ENCODE assay signal across 11 mouse cellular contexts in the genomic region with DNA sequence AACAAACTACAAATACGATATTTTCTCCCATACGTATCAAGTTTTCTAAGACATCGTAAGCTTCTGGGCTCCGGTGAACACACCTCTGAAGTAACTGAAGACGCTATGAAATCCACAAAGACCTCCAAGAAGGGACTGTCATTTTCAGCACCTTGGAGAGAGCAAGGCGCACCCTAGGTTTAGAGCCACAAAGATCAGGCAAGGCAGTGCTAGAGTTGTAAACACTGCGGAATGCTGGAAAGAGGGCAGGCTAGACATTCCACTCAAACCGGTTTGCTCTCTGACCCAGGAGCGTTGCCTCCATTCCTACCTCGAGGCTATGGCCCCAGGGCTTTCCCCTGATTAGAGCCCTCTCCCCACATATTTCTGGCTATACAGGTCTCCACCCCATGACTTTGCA. TPM values are rescaled to one million over a fixed set of nuclear protein-coding genes. Genes with fewer than 3 reads are reported as not detected.
DNase-seq lines count a peak whose midpoint lies in the region; ATAC-seq lines count a peak whose summit lies in the region.
"Had no signal": no experiment of that assay in that cellular context is flagged by ENCODE, and none has a peak within 500 bp of the region (broad histone marks: within the 10 kb centered on the region; RNA-seq: fewer than 3 reads in every experiment).

No protein-coding gene starts in this region.

- H3K4me1 ChIP-seq in forebrain, embryonic 14.5 days (ENCODE audit: control insufficient read depth, insufficient read depth, low read length) = no peaks in the 10 kb centered on the region
- no peaks in the 10 kb centered on the region for H3K4me1 ChIP-seq in forebrain, embryonic 12.5 days

- H3K4me3 ChIP-seq in forebrain, embryonic 14.5 days (ENCODE audit: low read depth, low read length) = no peak overlapping the region
- no peak overlapping the region for H3K4me3 ChIP-seq in forebrain, embryonic 12.5 days (replicated peaks)

- WGBS in forebrain, embryonic 14.5 days = 32% methylated on average over 10 of the region's 10 CpGs
- 40% methylated on average over 10 of the region's 10 CpGs for WGBS in forebrain, embryonic 12.5 days

- H3K4me2 ChIP-seq in forebrain, embryonic 14.5 days (ENCODE audit: low read length) = no peak overlapping the region
- no peak overlapping the region for H3K4me2 ChIP-seq in forebrain, embryonic 12.5 days

- no peaks in the 10 kb centered on the region for H3K9me3 ChIP-seq in forebrain, embryonic 14.5 days (replicated peaks; ENCODE audit: control insufficient read depth, low read length)
- H3K9me3 ChIP-seq in forebrain, embryonic 12.5 days = no peaks in the 10 kb centered on the region

- no peak for ATAC-seq in forebrain, embryonic 14.5 days
- no peak for ATAC-seq in forebrain, embryonic 12.5 days (ENCODE audit: low FRiP score)

- DNase-seq in forebrain, embryonic 14.5 days (ENCODE audit: low spot score) = peak; percentile 30
- DNase-seq in urinary bladder, postnatal 14 days (ENCODE audit: low spot score) = peak; percentile 32
- DNase-seq in urinary bladder, postnatal 10 days (ENCODE audit: low spot score) = no peak
- DNase-seq in kidney, postnatal 4 days = peak; percentile 71 to 75
- DNase-seq in MN1 (ENCODE audit: low spot score) = no peak
- no peak for DNase-seq in right cerebral cortex, adult 18-20 months
- no peak for DNase-seq in left cerebral cortex, postnatal 14 days (ENCODE audit: low spot score in 2 of 2)
- DNase-seq: cerebellum, postnatal 10 days; spleen, adult 18-20 months had no signal

- intact Hi-C loops in left cerebral cortex, postnatal 14 days (cut with DNase I) = no loop called here

- H3K9ac ChIP-seq in forebrain, embryonic 14.5 days (ENCODE audit: low read length) = no peak overlapping the region
- no peak overlapping the region for H3K9ac ChIP-seq in forebrain, embryonic 12.5 days

- H3K27me3 ChIP-seq in forebrain, embryonic 14.5 days (replicated peaks; ENCODE audit: control insufficient read depth, insufficient read depth, low read length) = no peaks in the 10 kb centered on the region
- no peaks in the 10 kb centered on the region for H3K27me3 ChIP-seq in forebrain, embryonic 12.5 days

- H3K27ac ChIP-seq in forebrain, embryonic 14.5 days (ENCODE audit: low read depth, low read length) = no peak overlapping the region
- H3K27ac ChIP-seq in forebrain, embryonic 12.5 days = no peak overlapping the region
- H3K27ac ChIP-seq: macrophage had no signal

- H3K36me3 ChIP-seq in forebrain, embryonic 14.5 days (ENCODE audit: control insufficient read depth, insufficient read depth, low read length) = no peaks in the 10 kb centered on the region
- no peaks in the 10 kb centered on the region for H3K36me3 ChIP-seq in forebrain, embryonic 12.5 days (replicated peaks)

RNA-seq across cellular contexts. Expression of a gene that starts 36.7 kb away (rescaled TPM):
- polyA plus RNA-seq in forebrain, embryonic 14.5 days (2014; fragmentation: Nextera tagmentation; extraction: Ambion mirVana) = 5.9 and 7.0 TPM in 2 replicates
- 5.0 and 5.9 TPM in 2 replicates for polyA plus RNA-seq in forebrain, embryonic 12.5 days (2016; fragmentation: Nextera tagmentation; extraction: Ambion mirVana)
- total RNA-seq in left cerebral cortex, postnatal 14 days (2021) = 10 to 100 TPM; 34.7 to 34.8 TPM

Comparison
In these comparisons a context has a peak if more than half of its experiments do, and no peak if none do; other contexts are left out.
1. DNase-seq: peak in forebrain, embryonic 14.5 days (single experiment), urinary bladder, postnatal 14 days (single experiment) and kidney, postnatal 4 days (2 of 2); none in urinary bladder, postnatal 10 days (single experiment), MN1 (single experiment), right cerebral cortex, adult 18-20 months (single experiment) and left cerebral cortex, postnatal 14 days (0 of 2).